Mouse (Mus musculus) testis, adult 2 months (tissue): Measurements from ENCODE around the gene Myo1d.

Experiments
- CTCF ChIP-seq: fragments of 200-500 bp; IDR thresholded peaks from 2 replicates; pipeline ENCODE4 v1.5.1; 2012; ENCODE audit warnings: low read depth, mild to moderate bottlenecking, inconsistent platforms, low read length, moderate library complexity; ENCODE audit not compliant: control insufficient read depth, insufficient read depth, insufficient replicate concordance
- POLR2A ChIP-seq: fragments of 200-500 bp; IDR thresholded peaks from 2 replicates; pipeline ENCODE4 v1.6.1; 2012; ENCODE audit warnings: low read depth, mild to moderate bottlenecking, inconsistent platforms, low read length, moderate library complexity; ENCODE audit not compliant: control insufficient read depth

GRCm38 (mm10) chr11:80614949-80615725 is 164.7 kb downstream of the Myo1d start:
- TF ChIP-seq CTCF (no peak), POLR2A (no peak)
